In genomic region chr12:99207014-99207612, GRCm38 (mm10) we compare ENCODE assay signal across 21 mouse cellular contexts.
DNase-seq lines count a peak whose midpoint lies in the region; ATAC-seq lines count a peak whose summit lies in the region.
"Had no signal": no experiment of that assay in that cellular context is flagged by ENCODE, and none has a peak within 500 bp of the region (broad histone marks: within the 10 kb centered on the region; RNA-seq: fewer than 3 reads in every experiment).

No protein-coding gene starts in this region.

- no peak overlapping the region for H3K27ac ChIP-seq in liver, embryonic 12.5 days
- no peak overlapping the region for H3K27ac ChIP-seq in liver, embryonic 11.5 days (ENCODE audit: low read depth, low read length)
- H3K27ac ChIP-seq in lung, embryonic 15.5 days = no peak overlapping the region
- H3K27ac ChIP-seq: embryonic facial prominence, embryonic 10.5 days; forebrain, embryonic 15.5 days; gastrocnemius, adult 2 months; heart, embryonic 13.5 days; liver, embryonic 15.5 days; midbrain, embryonic 12.5 days; neural tube, embryonic 15.5 days had no signal

- no peak overlapping the region for H3K4me2 ChIP-seq in liver, embryonic 12.5 days
- no peak overlapping the region for H3K4me2 ChIP-seq in liver, embryonic 11.5 days
- H3K4me2 ChIP-seq in lung, embryonic 15.5 days = no peak overlapping the region
- H3K4me2 ChIP-seq: forebrain, embryonic 15.5 days; heart, embryonic 13.5 days; liver, embryonic 15.5 days; midbrain, embryonic 12.5 days; neural tube, embryonic 15.5 days had no signal

- H3K4me1 ChIP-seq in liver, embryonic 12.5 days = no peaks in the 10 kb centered on the region
- H3K4me1 ChIP-seq in liver, embryonic 11.5 days (replicated peaks; ENCODE audit: control insufficient read depth, insufficient read depth, low read length) = no peaks in the 10 kb centered on the region
- H3K4me1 ChIP-seq in lung, embryonic 15.5 days = 0 out of 2 replicates have a peak, but pooled peaks cover 5% of the 10 kb centered on the region
- H3K4me1 ChIP-seq: embryonic facial prominence, embryonic 10.5 days; forebrain, embryonic 15.5 days; midbrain, embryonic 12.5 days; neural tube, embryonic 15.5 days had no signal

- ATAC-seq in liver, embryonic 12.5 days = 0 out of 2 replicates have a peak, but pooled peaks have one; percentile 24
- ATAC-seq in liver, embryonic 11.5 days (replicated peaks; ENCODE audit: low FRiP score) = no peak
- peak; percentile 68; the same call in 1 of the 2 replicates for ATAC-seq in lung, embryonic 15.5 days (ENCODE audit: borderline replicate concordance, extremely low read depth, low FRiP score, low TSS enrichment)
- ATAC-seq: forebrain, embryonic 15.5 days; hindbrain, embryonic 16.5 days had no signal

- H3K4me3 ChIP-seq in liver, embryonic 12.5 days = no peak overlapping the region
- H3K4me3 ChIP-seq in liver, embryonic 11.5 days (ENCODE audit: low read depth, low read length) = no peak overlapping the region
- no peak overlapping the region for H3K4me3 ChIP-seq in lung, embryonic 15.5 days
- H3K4me3 ChIP-seq: embryonic facial prominence, embryonic 10.5 days; erythroblast, embryonic 14.5 days; forebrain, embryonic 15.5 days; gastrocnemius, adult 2 months; heart, embryonic 13.5 days; liver, embryonic 15.5 days; midbrain, embryonic 12.5 days; myocyte; neural tube, embryonic 15.5 days had no signal

- no peaks in the 10 kb centered on the region for H3K9me3 ChIP-seq in liver, embryonic 12.5 days (replicated peaks)
- H3K9me3 ChIP-seq in liver, embryonic 11.5 days (ENCODE audit: control insufficient read depth, low read length) = no peaks in the 10 kb centered on the region
- H3K9me3 ChIP-seq in lung, embryonic 15.5 days = no peaks in the 10 kb centered on the region
- H3K9me3 ChIP-seq: embryonic facial prominence, embryonic 10.5 days; forebrain, embryonic 15.5 days; heart, embryonic 13.5 days; liver, embryonic 15.5 days; midbrain, embryonic 12.5 days; neural tube, embryonic 15.5 days had no signal

- H3K27me3 ChIP-seq in liver, embryonic 12.5 days (replicated peaks) = no peaks in the 10 kb centered on the region
- no peaks in the 10 kb centered on the region for H3K27me3 ChIP-seq in liver, embryonic 11.5 days (replicated peaks; ENCODE audit: control insufficient read depth, insufficient read depth, low read length)
- no peaks in the 10 kb centered on the region for H3K27me3 ChIP-seq in lung, embryonic 15.5 days
- H3K27me3 ChIP-seq: forebrain, embryonic 15.5 days; heart, embryonic 13.5 days; liver, embryonic 15.5 days; midbrain, embryonic 12.5 days; neural tube, embryonic 15.5 days had no signal

- peaks cover 3% of the 10 kb centered on the region; the same call in 1 of the 2 replicates for H3K36me3 ChIP-seq in liver, embryonic 12.5 days
- H3K36me3 ChIP-seq in liver, embryonic 11.5 days (ENCODE audit: control insufficient read depth, insufficient read depth, low read length) = peaks cover 2% of the 10 kb centered on the region; the same call in 1 of the 2 replicates
- no peaks in the 10 kb centered on the region for H3K36me3 ChIP-seq in lung, embryonic 15.5 days
- H3K36me3 ChIP-seq: forebrain, embryonic 15.5 days; liver, embryonic 15.5 days; neural tube, embryonic 15.5 days had no signal

- WGBS in liver, embryonic 12.5 days (ENCODE audit: insufficient replicate concordance) = 80% methylated on average over 15 of the region's 15 CpGs
- WGBS in liver, embryonic 11.5 days = 76% methylated on average over 15 of the region's 15 CpGs
- WGBS in lung, embryonic 15.5 days = 54% methylated on average over 15 of the region's 15 CpGs

- no peak for DNase-seq in liver, embryonic 11.5 days (ENCODE audit: low spot score)
- peak; percentile 16 for DNase-seq in thymus, postnatal 25 days
- DNase-seq in thymus, postnatal 36 days = no peak
- DNase-seq in embryo, embryonic 10.5 days (ENCODE audit: low spot score) = no peak
- DNase-seq in adrenal gland, adult 2 months = no peak
- DNase-seq: cerebellum, postnatal 10 days; gastrocnemius, adult 2 months; heart, postnatal 36 days; left cerebral cortex, postnatal 4 days; retina, postnatal 1 day had no signal

- H3K9ac ChIP-seq in liver, embryonic 12.5 days = no peak overlapping the region
- H3K9ac ChIP-seq in liver, embryonic 11.5 days (ENCODE audit: low read depth, low read length) = no peak overlapping the region
- no peak overlapping the region for H3K9ac ChIP-seq in lung, embryonic 15.5 days
- H3K9ac ChIP-seq: forebrain, embryonic 15.5 days; heart, embryonic 13.5 days; liver, embryonic 15.5 days; midbrain, embryonic 12.5 days; neural tube, embryonic 15.5 days had no signal
